Mouse (Mus musculus) midbrain, postnatal 0 days (tissue): ENCODE measurements around the gene Ublcp1. TPM values are rescaled to one million over a fixed set of nuclear protein-coding genes. Genes with fewer than 3 reads are reported as not detected.

ENCODE experiments used
- ATAC-seq: fragments of 200-750 bp; cut with Nextera tagmentation; 2 replicates; pipeline ENCODE4 v1.8.0; 2017; ENCODE audit warnings: moderate number of reproducible peaks, mild to moderate bottlenecking, moderate TSS enrichment, moderate library complexity; ENCODE audit not compliant: low FRiP score
- DNase-seq: peaks from one replicate; pipeline ENCODE4 v3.0.0-alpha.2; 2015; ENCODE audit warnings: low spot score
- H3K27ac ChIP-seq: fragments of 300-500 bp; sonication (generic); 2 replicates; pipeline ENCODE4 v1.5.1; 2014; ENCODE audit warnings: low read depth, mild to moderate bottlenecking, low read length, mixed read lengths
- H3K27me3 ChIP-seq: fragments of 300-500 bp; sonication (generic); 2 replicates; pipeline ENCODE4 v1.6.1; 2014; ENCODE audit warnings: low read length, control low read depth, mixed read lengths; ENCODE audit not compliant: insufficient read depth
- H3K36me3 ChIP-seq: fragments of 300-500 bp; sonication (generic); 2 replicates; pipeline ENCODE4 v1.6.1; 2014; ENCODE audit warnings: low read length, control low read depth, mixed read lengths; ENCODE audit not compliant: insufficient read depth
- H3K4me1 ChIP-seq: fragments of 300-500 bp; sonication (generic); 2 replicates; pipeline ENCODE4 v1.6.1; 2014; ENCODE audit warnings: mild to moderate bottlenecking, control low read depth, antibody characterized with exemption, low read length, mixed read lengths; ENCODE audit not compliant: insufficient read depth
- H3K4me2 ChIP-seq: fragments of 300-500 bp; sonication (generic); 2 replicates; pipeline ENCODE4 v1.6.1; 2014; ENCODE audit warnings: low read depth, mild to moderate bottlenecking, low read length, mixed read lengths; ENCODE audit not compliant: poor library complexity, severe bottlenecking
- H3K4me3 ChIP-seq: fragments of 300-500 bp; sonication (generic); 2 replicates; pipeline ENCODE4 v1.5.1; 2014; ENCODE audit warnings: low read depth, mild to moderate bottlenecking, low read length, moderate library complexity
- H3K9ac ChIP-seq: fragments of 300-500 bp; sonication (generic); replicated peaks from 2 replicates; pipeline ENCODE4 v1.6.1; 2014; ENCODE audit warnings: mild to moderate bottlenecking, low read length, moderate library complexity, mixed read lengths; ENCODE audit not compliant: poor library complexity, severe bottlenecking
- H3K9me3 ChIP-seq: fragments of 300-500 bp; sonication (generic); 2 replicates; pipeline ENCODE4 v1.6.1; 2016; ENCODE audit warnings: low read length, control low read depth
- CTCF ChIP-seq: IDR thresholded peaks from 2 replicates; pipeline ENCODE4 v1.5.1; 2016; ENCODE audit warnings: antibody characterized with exemption, mild to moderate bottlenecking
- WGBS: fragments of 180-500 bp; shearing (Covaris S2); extraction: QIAGEN DNeasy Blood & Tissue Kit; methylation state at CpG from one replicate; pipeline ENCODE4 v1.1.7; 2014; 5-methylcytosine and 5-hydroxymethylcytosine counted together
- polyA plus RNA-seq: library from polyadenylated mRNA; unstranded; fragments of >200 nt; fragmentation: Nextera tagmentation; extraction: Ambion mirVana; gene quantifications from 2 replicates; pipeline ENCODE4 v1.2.1, GENCODE M21; 2015
- total RNA-seq: library from RNA; depleted of rRNA; stranded (reverse); fragments of >200 nt; gene quantifications from 2 replicates; pipeline ENCODE4 v1.2.3, GENCODE M21; 2014

The Ublcp1 gene
- total and polyA plus RNA-seq, 2 experiments from 2014 or later: 29.2 to 48.8 TPM

DNA sequence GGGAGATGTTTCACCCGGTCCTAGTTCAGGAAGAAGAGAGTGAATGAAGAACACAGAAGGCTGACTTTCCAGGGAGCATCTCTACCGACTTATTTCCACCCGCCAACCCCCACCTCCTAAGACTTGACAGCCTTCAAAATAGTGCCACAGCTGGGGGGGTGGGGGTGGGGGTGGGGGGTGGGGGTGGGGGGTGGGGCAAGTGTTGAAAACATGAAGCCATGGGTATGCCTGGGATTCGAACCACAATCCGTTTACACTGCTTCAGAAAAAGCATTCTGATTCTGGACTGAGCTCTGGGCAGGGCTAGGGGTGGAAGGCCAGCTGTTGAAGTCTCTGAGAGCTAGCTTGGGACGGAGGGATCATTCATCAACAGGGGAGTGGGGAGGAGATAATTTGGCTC, 47.0 kb downstream of the Ublcp1 start:
- Histone ChIP-seq H3K9me3 (no peaks in the 10 kb centered on the region), H3K27me3 (no peaks in the 10 kb centered on the region), H3K4me3 (no peak overlapping the region), H3K9ac (no peak overlapping the region), H3K4me2 (no peak overlapping the region), H3K27ac (0 out of 2 replicates have a peak overlapping the region, but pooled peaks have one; percentile 72), H3K36me3 (no peaks in the 10 kb centered on the region), H3K4me1 (no peaks in the 10 kb centered on the region; the same call in 1 of the 2 replicates)
- no peak for TF ChIP-seq CTCF
- 48% methylated on average over 6 of the region's 6 CpGs for WGBS
- DNase-seq (no peak), ATAC-seq (no peak)

GRCm38 (mm10) chr11:44422337-44423111, 47.8 kb downstream of the Ublcp1 start:
- H3K9me3 ChIP-seq: no peaks in the 10 kb centered on the region
- H3K4me1 ChIP-seq: no peaks in the 10 kb centered on the region; the same call in 1 of the 2 replicates
- no peak overlapping the region for H3K4me2 ChIP-seq
- no peak overlapping the region for H3K27ac ChIP-seq
- H3K4me3 ChIP-seq: no peak overlapping the region
- no peaks in the 10 kb centered on the region for H3K36me3 ChIP-seq
- no peak overlapping the region for H3K9ac ChIP-seq
- no peak for DNase-seq
- no peak for TF ChIP-seq CTCF
- no peaks in the 10 kb centered on the region for H3K27me3 ChIP-seq
- ATAC-seq: no peak
- whole genome bisulfite sequencing: 66% methylated on average over 10 of the region's 10 CpGs

- Histone ChIP-seq H3K4me1 (no peaks in the 10 kb centered on the region), H3K4me3 (no peak overlapping the region), H3K4me2 (no peak overlapping the region), H3K9me3 (no peaks in the 10 kb centered on the region), H3K36me3 (no peaks in the 10 kb centered on the region), H3K27me3 (no peaks in the 10 kb centered on the region), H3K9ac (no peak overlapping the region), H3K27ac (no peak overlapping the region)
- DNase-seq (no peak), ATAC-seq (no peak)
- WGBS: 93% methylated on average over 1 of the region's 1 CpGs
- no peak for TF ChIP-seq CTCF
Observed at GRCm38 (mm10) chr11:44417403-44417802, 52.9 kb downstream of the Ublcp1 start.

- Histone ChIP-seq H3K4me3 (no peak overlapping the region), H3K4me2 (no peak overlapping the region), H3K9ac (no peak overlapping the region), H3K27me3 (no peaks in the 10 kb centered on the region), H3K9me3 (no peaks in the 10 kb centered on the region), H3K36me3 (no peaks in the 10 kb centered on the region), H3K27ac (no peak overlapping the region), H3K4me1 (no peaks in the 10 kb centered on the region)
- 83% methylated on average over 3 of the region's 3 CpGs for WGBS
- no peak for TF ChIP-seq CTCF
- no peak for DNase-seq
- no peak for ATAC-seq
Observed at GRCm38 (mm10) chr11:44414605-44415004, 55.7 kb downstream of the Ublcp1 start.

- H3K36me3 ChIP-seq: no peaks in the 10 kb centered on the region
- 53% methylated on average over 3 of the region's 3 CpGs for WGBS
- H3K27ac ChIP-seq: no peak overlapping the region
- H3K27me3 ChIP-seq: no peaks in the 10 kb centered on the region
- DNase-seq (no peak), ATAC-seq (no peak)
- H3K4me1 ChIP-seq: no peaks in the 10 kb centered on the region
- H3K9me3 ChIP-seq: no peaks in the 10 kb centered on the region
- H3K9ac ChIP-seq: no peak overlapping the region
- no peak overlapping the region for H3K4me2 ChIP-seq
- no peak for TF ChIP-seq CTCF
- no peak overlapping the region for H3K4me3 ChIP-seq
Observed at GRCm38 (mm10) chr11:44413371-44413770, 56.9 kb downstream of the Ublcp1 start.

- Histone ChIP-seq H3K27me3 (no peaks in the 10 kb centered on the region), H3K9me3 (no peaks in the 10 kb centered on the region), H3K36me3 (no peaks in the 10 kb centered on the region), H3K4me3 (no peak overlapping the region), H3K4me1 (no peaks in the 10 kb centered on the region), H3K9ac (no peak overlapping the region), H3K27ac (no peak overlapping the region), H3K4me2 (no peak overlapping the region)
- WGBS: 85% methylated on average over 8 of the region's 8 CpGs
- ATAC-seq (no peak), DNase-seq (no peak)
- peak; percentile 47 for TF ChIP-seq CTCF
Observed at GRCm38 (mm10) chr11:44412276-44412675, 58.0 kb downstream of the Ublcp1 start.
